Mouse (Mus musculus) layer of hippocampus, adult 9-10 months (tissue): ENCODE data around the gene Serinc1.

Experiments
- DNase-seq: peaks from one replicate; pipeline ENCODE4 v3.0.0; 2022; ENCODE audit warnings: low spot score

Serinc1 gene

GRCm38 (mm10) chr10:57485908-57486541, 46.3 kb downstream of the Serinc1 start, which contains the start of gene Hsf2:
TSS of gene Hsf2 (plus strand) at chr10:57486385.
- DNase-seq, result peak; percentile 86

- no peak for DNase-seq
Measured at GRCm38 (mm10) chr10:57484741-57485140, 47.6 kb downstream of the Serinc1 start.

- no peak for DNase-seq
Measured at GRCm38 (mm10) chr10:57481717-57482116, 50.6 kb downstream of the Serinc1 start.

GRCm38 (mm10) chr10:57477121-57477843, 55.0 kb downstream of the Serinc1 start:
- no peak for DNase-seq
